Mouse (Mus musculus) embryonic facial prominence, embryonic 14.5 days (tissue): ENCODE measurements around the gene Tmem132a. TPM values are rescaled to one million over a fixed set of nuclear protein-coding genes. Genes with fewer than 3 reads are reported as not detected.

Source experiments
- ATAC-seq: fragments of 200-750 bp; cut with Nextera tagmentation; 2 replicates; pipeline ENCODE4 v1.8.0; 2017; ENCODE audit warnings: low read depth, moderate number of reproducible peaks, moderate TSS enrichment
- DNase-seq: peaks from one replicate; pipeline ENCODE4 v3.0.0-alpha.2; 2015; ENCODE audit warnings: low spot score
- H3K27ac ChIP-seq: fragments of 300-500 bp; sonication (generic); replicated peaks from 2 replicates; pipeline ENCODE4 v1.5.1; 2014; ENCODE audit warnings: low read depth, mild to moderate bottlenecking, low read length, moderate library complexity
- H3K27me3 ChIP-seq: fragments of 300-500 bp; sonication (generic); replicated peaks from 2 replicates; pipeline ENCODE4 v1.6.1; 2014; ENCODE audit warnings: low read length; ENCODE audit not compliant: control insufficient read depth, insufficient read depth
- H3K36me3 ChIP-seq: fragments of 300-500 bp; sonication (generic); 2 replicates; pipeline ENCODE4 v1.6.1; 2014; ENCODE audit warnings: low read length, mixed read lengths; ENCODE audit not compliant: control insufficient read depth, insufficient read depth
- H3K4me1 ChIP-seq: fragments of 300-500 bp; sonication (generic); 2 replicates; pipeline ENCODE4 v1.6.1; 2014; ENCODE audit warnings: antibody characterized with exemption, low read length; ENCODE audit not compliant: control insufficient read depth, insufficient read depth
- H3K4me2 ChIP-seq: fragments of 300-500 bp; sonication (generic); 2 replicates; pipeline ENCODE4 v1.6.1; 2014; ENCODE audit warnings: low read depth, mild to moderate bottlenecking, low read length, moderate library complexity, mixed read lengths
- H3K4me3 ChIP-seq: fragments of 300-500 bp; sonication (generic); 2 replicates; pipeline ENCODE4 v1.5.1; 2014; ENCODE audit warnings: low read depth, mild to moderate bottlenecking, low read length
- H3K9ac ChIP-seq: fragments of 300-500 bp; sonication (generic); 2 replicates; pipeline ENCODE4 v1.6.1; 2014; ENCODE audit warnings: low read depth, mild to moderate bottlenecking, low read length, moderate library complexity, mixed read lengths
- H3K9me3 ChIP-seq: fragments of 300-500 bp; sonication (generic); 2 replicates; pipeline ENCODE4 v1.6.1; 2016; ENCODE audit warnings: low read length; ENCODE audit not compliant: control insufficient read depth
- WGBS: fragments of 180-500 bp; shearing (Covaris S2); extraction: QIAGEN DNeasy Blood & Tissue Kit; methylation state at CpG from one replicate; pipeline ENCODE4 v1.1.7; 2014; 5-methylcytosine and 5-hydroxymethylcytosine counted together
- polyA plus RNA-seq: library from polyadenylated mRNA; unstranded; fragments of >200 nt; fragmentation: Nextera tagmentation; extraction: Ambion mirVana; gene quantifications from 2 replicates; pipeline ENCODE4 v1.2.1, GENCODE M21; 2014

The Tmem132a gene
- polyA plus RNA-seq, 1 experiment from 2014 or later, result 58.5 TPM

GRCm38 (mm10) chr19:10846150-10846549 lies 23.6 kb downstream of the Tmem132a start:
- Histone ChIP-seq H3K9ac (no peak overlapping the region), H3K27ac (0 out of 2 replicates have a peak overlapping the region, but pooled peaks have one; percentile 11), H3K4me1 (no peaks in the 10 kb centered on the region), H3K9me3 (no peaks in the 10 kb centered on the region), H3K27me3 (no peaks in the 10 kb centered on the region), H3K4me2 (no peak overlapping the region), H3K4me3 (no peak overlapping the region), H3K36me3 (no peaks in the 10 kb centered on the region)
- DNase-seq (no peak), ATAC-seq (peak; percentile 20; the same call in 1 of the 2 replicates)
- WGBS, result 63% methylated on average over 7 of the region's 7 CpGs

DNA sequence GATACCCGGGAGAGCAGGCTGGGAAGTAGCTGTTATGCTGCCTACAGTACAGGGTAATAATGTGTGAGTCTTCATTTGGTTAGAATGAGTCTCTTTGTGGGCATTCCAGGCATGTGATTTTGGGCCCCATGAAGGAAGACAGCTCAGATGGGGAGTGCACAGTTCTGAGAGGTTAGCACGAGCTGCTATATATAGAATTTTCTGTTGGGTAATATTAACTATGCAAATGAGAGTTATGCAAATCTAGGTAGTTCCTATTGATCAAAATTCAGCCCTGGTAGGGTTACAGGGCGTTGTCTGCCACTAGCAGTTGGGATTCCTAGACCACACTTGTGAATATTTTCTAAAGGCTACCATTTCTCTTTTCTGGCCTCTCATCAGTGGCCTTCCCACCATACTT lies 24.3 kb downstream of the Tmem132a start:
- no peaks in the 10 kb centered on the region for H3K36me3 ChIP-seq
- 86% methylated on average over 3 of the region's 3 CpGs for WGBS
- no peaks in the 10 kb centered on the region for H3K9me3 ChIP-seq
- DNase-seq (no peak), ATAC-seq (no peak)
- no peaks in the 10 kb centered on the region for H3K4me1 ChIP-seq
- H3K27ac ChIP-seq, result no peak overlapping the region
- no peak overlapping the region for H3K4me3 ChIP-seq
- no peak overlapping the region for H3K9ac ChIP-seq
- H3K4me2 ChIP-seq, result no peak overlapping the region
- H3K27me3 ChIP-seq, result no peaks in the 10 kb centered on the region

- no peak overlapping the region for H3K9ac ChIP-seq
- WGBS, result 93% methylated on average over 5 of the region's 5 CpGs
- H3K4me1 ChIP-seq, result no peaks in the 10 kb centered on the region
- H3K4me3 ChIP-seq, result no peak overlapping the region
- no peaks in the 10 kb centered on the region for H3K27me3 ChIP-seq
- H3K4me2 ChIP-seq, result no peak overlapping the region
- ATAC-seq (no peak), DNase-seq (no peak)
- H3K27ac ChIP-seq, result no peak overlapping the region
- no peaks in the 10 kb centered on the region for H3K36me3 ChIP-seq
- H3K9me3 ChIP-seq, result no peaks in the 10 kb centered on the region
These were observed 25.5 kb downstream of the Tmem132a start for GRCm38 (mm10) chr19:10844206-10844605.

- no peaks in the 10 kb centered on the region for H3K4me1 ChIP-seq
- no peak overlapping the region for H3K27ac ChIP-seq
- DNase-seq (no peak), ATAC-seq (no peak)
- no peaks in the 10 kb centered on the region for H3K27me3 ChIP-seq
- H3K36me3 ChIP-seq, result no peaks in the 10 kb centered on the region
- peak overlapping the region; percentile 19; the same call in 1 of the 2 replicates for H3K4me2 ChIP-seq
- 41% methylated on average over 18 of the region's 24 CpGs for WGBS
- peak overlapping the region; percentile 36; the same call in 1 of the 2 replicates for H3K9ac ChIP-seq
- no peaks in the 10 kb centered on the region for H3K9me3 ChIP-seq
- H3K4me3 ChIP-seq, result no peak overlapping the region
These were observed 26.8 kb downstream of the Tmem132a start for GRCm38 (mm10) chr19:10842914-10843313.

- Histone ChIP-seq H3K27me3 (no peaks in the 10 kb centered on the region), H3K27ac (no peak overlapping the region), H3K9ac (no peak overlapping the region), H3K36me3 (no peaks in the 10 kb centered on the region), H3K4me2 (no peak overlapping the region), H3K9me3 (no peaks in the 10 kb centered on the region), H3K4me3 (no peak overlapping the region), H3K4me1 (no peaks in the 10 kb centered on the region)
- DNase-seq (no peak), ATAC-seq (no peak)
- 31% methylated on average over 16 of the region's 16 CpGs for WGBS
These were observed 27.8 kb downstream of the Tmem132a start for GRCm38 (mm10) chr19:10841721-10842626.

DNA sequence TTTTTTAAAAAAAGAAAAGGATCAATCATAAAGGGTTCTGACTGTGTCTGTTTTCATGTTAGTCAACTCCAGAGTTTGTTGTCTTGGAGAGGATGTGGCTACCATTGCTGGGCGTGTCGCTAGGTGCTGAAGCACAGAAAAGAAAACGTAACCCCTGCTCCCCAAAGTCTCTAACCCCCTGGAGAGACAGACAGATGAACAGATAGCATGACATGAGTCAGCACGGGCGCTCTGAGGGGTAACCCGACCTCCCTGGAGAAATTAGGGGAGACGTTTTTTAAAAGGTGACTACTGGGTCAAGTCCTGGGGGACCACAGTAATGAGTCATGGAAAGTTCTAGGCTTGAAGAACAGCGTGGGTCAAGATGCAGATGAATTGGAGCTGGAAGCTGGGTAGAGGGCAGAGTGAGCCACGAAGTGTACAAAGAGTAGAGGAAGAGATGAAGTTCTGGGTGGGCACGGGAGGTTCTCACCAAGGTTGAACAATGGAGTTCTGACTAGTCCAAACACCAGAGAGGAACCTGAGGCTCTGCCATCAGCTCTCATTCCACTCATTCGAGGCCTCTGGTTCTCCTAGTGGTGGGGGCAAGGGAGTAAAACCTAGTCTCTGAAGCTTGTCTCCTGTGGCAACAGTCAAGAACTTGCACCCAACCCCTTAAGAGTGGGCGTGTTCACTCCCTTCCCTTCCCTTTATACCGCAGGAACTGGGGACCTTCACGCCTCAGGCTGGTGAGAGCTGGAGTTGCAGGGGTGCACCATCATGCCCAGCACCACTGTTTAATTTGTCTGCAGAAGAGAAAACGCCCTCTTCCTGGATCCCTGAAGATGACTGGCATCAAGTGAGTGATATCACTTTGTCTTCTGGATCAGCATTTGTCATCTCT lies 30.5 kb downstream of the Tmem132a start, which contains the start of gene Slc15a3:
Slc15a3 (plus strand) TSS at position 718 of the 883 bp plus-strand sequence.
- Histone ChIP-seq H3K27me3 (no peaks in the 10 kb centered on the region), H3K4me1 (no peaks in the 10 kb centered on the region), H3K9me3 (no peaks in the 10 kb centered on the region), H3K4me3 (no peak within 1 kb of the TSS), H3K4me2 (no peak within 1 kb of the TSS), H3K36me3 (no peaks in the 10 kb centered on the region), H3K27ac (no peak within 1 kb of the TSS), H3K9ac (no peak within 1 kb of the TSS)
- no peak for DNase-seq
- no peak for ATAC-seq
- 71% methylated on average over 15 of the region's 15 CpGs for WGBS

DNA sequence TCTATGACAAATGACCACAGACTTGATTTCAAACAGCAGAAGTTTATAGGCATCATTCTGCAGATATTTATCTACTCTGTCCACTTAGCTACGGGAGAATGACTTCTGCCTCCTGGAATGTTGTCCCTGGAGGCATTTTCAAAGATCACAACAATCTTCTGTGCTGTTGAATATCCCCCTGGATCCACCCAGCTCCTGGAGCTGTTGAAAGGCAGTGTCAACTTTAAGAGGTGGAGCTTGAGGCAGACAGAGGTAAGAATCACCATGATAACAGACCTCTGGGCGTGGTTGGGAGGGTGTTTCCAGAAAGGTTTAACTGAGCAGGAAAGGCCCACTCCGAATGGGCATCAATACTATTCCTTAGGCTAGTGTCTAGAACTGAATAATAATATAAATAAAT lies 34.1 kb downstream of the Tmem132a start:
- DNase-seq, result no peak
- Histone ChIP-seq H3K36me3 (no peaks in the 10 kb centered on the region), H3K4me3 (no peak overlapping the region), H3K27ac (no peak overlapping the region), H3K9me3 (no peaks in the 10 kb centered on the region), H3K27me3 (no peaks in the 10 kb centered on the region), H3K9ac (no peak overlapping the region), H3K4me2 (no peak overlapping the region), H3K4me1 (no peaks in the 10 kb centered on the region)
- 45% methylated on average over 3 of the region's 3 CpGs for WGBS
- no peak for ATAC-seq

GRCm38 (mm10) chr19:10833611-10834010 lies 36.1 kb downstream of the Tmem132a start:
- Histone ChIP-seq H3K27ac (no peak overlapping the region), H3K36me3 (no peaks in the 10 kb centered on the region), H3K4me2 (no peak overlapping the region), H3K27me3 (no peaks in the 10 kb centered on the region), H3K4me3 (no peak overlapping the region), H3K4me1 (no peaks in the 10 kb centered on the region), H3K9me3 (no peaks in the 10 kb centered on the region), H3K9ac (no peak overlapping the region)
- no peak for DNase-seq
- ATAC-seq, result no peak
- 68% methylated on average over 3 of the region's 3 CpGs for WGBS
